Mouse (Mus musculus) MEL (cell line): ENCODE measurements around the gene Pdlim1. TPM values are rescaled to one million over a fixed set of nuclear protein-coding genes. Genes with fewer than 3 reads are reported as not detected.

Experiments
- DNase-seq: peaks from one replicate; pipeline ENCODE4 v3.0.0; 2011; ENCODE audit warnings: low read depth, low spot score
- H3K27ac ChIP-seq: 2 replicates; pipeline ENCODE4 v1.5.1; 2012; ENCODE audit warnings: low read depth, mild to moderate bottlenecking, control low read depth, low read length, moderate library complexity; ENCODE audit not compliant: control insufficient read depth
- H3K27me3 ChIP-seq, 2 experiments: fragments of 150-350 bp in 1 of 2; sonication (generic) in 1 of 2; 2 replicates each; pipeline ENCODE4 v1.6.1; 2012; ENCODE audit warnings: low read length in 2 of 2, mild to moderate bottlenecking in 2 of 2, improper control_type of control experiment in 1 of 2, moderate library complexity in 1 of 2; ENCODE audit not compliant: insufficient read depth in 2 of 2, control insufficient read depth in 1 of 2
- H3K36me3 ChIP-seq, 2 experiments: 2 replicates each; pipeline ENCODE4 v1.6.1; 2012 to 2014; ENCODE audit warnings: low read length in 2 of 2, improper control_type of control experiment in 1 of 2, inconsistent platforms in 1 of 2, mild to moderate bottlenecking in 1 of 2; ENCODE audit not compliant: insufficient read depth in 2 of 2, control insufficient read depth in 1 of 2
- H3K4me1 ChIP-seq, 2 experiments: fragments of 150-350 bp in 1 of 2; sonication (generic) in 1 of 2; 2 replicates each; pipeline ENCODE4 v1.6.1; 2012; ENCODE audit warnings: low read length in 2 of 2, improper control_type of control experiment in 1 of 2, mild to moderate bottlenecking in 1 of 2; ENCODE audit not compliant: insufficient read depth in 2 of 2, control insufficient read depth in 1 of 2
- H3K4me3 ChIP-seq, 2 experiments: fragments of 150-350 bp in 1 of 2; sonication (generic) in 1 of 2; 2 replicates each; pipeline ENCODE4 v1.5.1; 2012; ENCODE audit warnings: low read depth in 2 of 2, low read length in 2 of 2, mild to moderate bottlenecking in 2 of 2, moderate library complexity in 2 of 2, control low read depth in 1 of 2, improper control_type of control experiment in 1 of 2; ENCODE audit not compliant: control insufficient read depth in 1 of 2, insufficient read depth in 1 of 2
- H3K79me2 ChIP-seq: 2 replicates; pipeline ENCODE4 v1.6.1; 2012; ENCODE audit warnings: mild to moderate bottlenecking, low read length, moderate library complexity; ENCODE audit not compliant: control insufficient read depth, poor library complexity, insufficient read depth
- H3K9ac ChIP-seq: 2 replicates; pipeline ENCODE4 v1.6.1; 2012; ENCODE audit warnings: low read depth, mild to moderate bottlenecking, control low read depth, low read length, moderate library complexity; ENCODE audit not compliant: control insufficient read depth, poor library complexity, severe bottlenecking
- H3K9me3 ChIP-seq: fragments of 150-350 bp; sonication (generic); replicated peaks from 2 replicates; pipeline ENCODE4 v1.6.1; 2012; ENCODE audit warnings: mild to moderate bottlenecking, low read length, improper control_type of control experiment, moderate library complexity; ENCODE audit not compliant: insufficient read depth
- CTCF ChIP-seq, 3 experiments: IDR thresholded peaks in 2 of 3; conservative IDR thresholded peaks in 1 of 3; 2 replicates each; pipeline ENCODE4 v1.5.1; 2011 to 2012; ENCODE audit warnings: low read length in 3 of 3, low read depth in 2 of 3, mild to moderate bottlenecking in 2 of 3, improper control_type of control experiment in 1 of 3, inconsistent platforms in 1 of 3, mixed read lengths in 1 of 3, moderate library complexity in 1 of 3; ENCODE audit not compliant: control insufficient read depth in 1 of 3, insufficient read depth in 1 of 3, poor library complexity in 1 of 3, severe bottlenecking in 1 of 3
- E2F4 ChIP-seq: IDR thresholded peaks from 2 replicates; pipeline ENCODE4 v1.6.1; 2011; ENCODE audit warnings: low read depth, low read length, improper control_type of control experiment, borderline replicate concordance
- EP300 ChIP-seq, 2 experiments: IDR thresholded peaks; 2 replicates each; pipeline ENCODE4 v1.6.1; 2011; ENCODE audit warnings: improper control_type of control experiment in 2 of 2, low read length in 2 of 2, low read depth in 1 of 2, mild to moderate bottlenecking in 1 of 2
- GATA1 ChIP-seq: IDR thresholded peaks from 2 replicates; pipeline ENCODE4 v1.6.1; 2011; ENCODE audit warnings: low read depth, low read length, improper control_type of control experiment
- HCFC1 ChIP-seq: IDR thresholded peaks from 2 replicates; pipeline ENCODE4 v1.6.1; 2012; ENCODE audit warnings: low read depth, mild to moderate bottlenecking, inconsistent platforms, low read length, improper control_type of control experiment, moderate library complexity
- JUND ChIP-seq: IDR thresholded peaks from 2 replicates; pipeline ENCODE4 v1.6.1; 2011; ENCODE audit warnings: low read depth, mild to moderate bottlenecking, improper control_type of control experiment, low read length
- KAT2A ChIP-seq: conservative IDR thresholded peaks from 2 replicates; pipeline ENCODE4 v1.6.1; 2012; ENCODE audit warnings: low read depth, low read length, improper control_type of control experiment, inconsistent platforms
- MAFK ChIP-seq: IDR thresholded peaks from 2 replicates; pipeline ENCODE4 v1.6.1; 2011; ENCODE audit warnings: low read depth, mild to moderate bottlenecking, low read length, improper control_type of control experiment, borderline replicate concordance
- MYC ChIP-seq: IDR thresholded peaks from 2 replicates; pipeline ENCODE4 v1.6.1; 2011; ENCODE audit warnings: low read depth, mild to moderate bottlenecking, low read length, improper control_type of control experiment, moderate library complexity
- NRF1 ChIP-seq: IDR thresholded peaks from 2 replicates; pipeline ENCODE4 v1.6.1; 2014; ENCODE audit warnings: low read depth, mild to moderate bottlenecking, inconsistent platforms, low read length, improper control_type of control experiment, moderate library complexity; ENCODE audit not compliant: poor library complexity, insufficient read depth, severe bottlenecking
- POLR2AphosphoS2 ChIP-seq: IDR thresholded peaks from 2 replicates; pipeline ENCODE4 v1.6.1; 2011; ENCODE audit warnings: low read length, improper control_type of control experiment
- RCOR1 ChIP-seq: IDR thresholded peaks from 2 replicates; pipeline ENCODE4 v1.6.1; 2012; ENCODE audit warnings: low read depth, mild to moderate bottlenecking, inconsistent platforms, low read length, improper control_type of control experiment
- SMC3 ChIP-seq: IDR thresholded peaks from 2 replicates; pipeline ENCODE4 v1.6.1; 2011; ENCODE audit warnings: low read depth, low read length, improper control_type of control experiment
- TAL1 ChIP-seq: IDR thresholded peaks from 2 replicates; pipeline ENCODE4 v1.6.1; 2012; ENCODE audit warnings: mild to moderate bottlenecking, inconsistent platforms, low read length, moderate library complexity, mixed read lengths
- TBP ChIP-seq: IDR thresholded peaks from 2 replicates; pipeline ENCODE4 v1.8.0; 2011; ENCODE audit warnings: low read depth, low read length, improper control_type of control experiment
- TCF12 ChIP-seq: IDR thresholded peaks from 2 replicates; pipeline ENCODE4 v1.6.1; 2014; ENCODE audit warnings: low read depth, mild to moderate bottlenecking, inconsistent platforms, low read length, improper control_type of control experiment, moderate library complexity
- UBTF ChIP-seq: IDR thresholded peaks from 2 replicates; pipeline ENCODE4 v1.6.1; 2012; ENCODE audit warnings: low read depth, mild to moderate bottlenecking, inconsistent platforms, low read length, improper control_type of control experiment, moderate library complexity, borderline replicate concordance; ENCODE audit not compliant: insufficient read depth
- USF1 ChIP-seq: IDR thresholded peaks from 2 replicates; pipeline ENCODE4 v1.6.1; 2014; ENCODE audit warnings: low read depth, mild to moderate bottlenecking, inconsistent platforms, low read length, improper control_type of control experiment, moderate library complexity
- ZKSCAN1 ChIP-seq: IDR thresholded peaks from 2 replicates; pipeline ENCODE4 v1.6.1; 2012; ENCODE audit warnings: low read depth, mild to moderate bottlenecking, inconsistent platforms, low read length, improper control_type of control experiment, moderate library complexity
- ZMIZ1 ChIP-seq: IDR thresholded peaks from 2 replicates; pipeline ENCODE4 v1.6.1; 2012; ENCODE audit warnings: low read depth, mild to moderate bottlenecking, inconsistent platforms, low read length, improper control_type of control experiment, moderate library complexity
- ZNF384 ChIP-seq: IDR thresholded peaks from 2 replicates; pipeline ENCODE4 v1.6.1; 2012; ENCODE audit warnings: low read depth, mild to moderate bottlenecking, inconsistent platforms, low read length, improper control_type of control experiment
- polyA plus RNA-seq, 2 experiments: library from polyadenylated mRNA; stranded (reverse) in 1 of 2; unstranded in 1 of 2; fragments of >175 nt in 1 of 2; fragments of >200 nt in 1 of 2; gene quantifications; 2 replicates each; pipeline versions ENCODE4 v1.2.1 to v1.2.4; 2012; ENCODE audit warnings: low replicate concordance in 2 of 2, low read depth in 1 of 2; ENCODE audit not compliant: insufficient read length in 2 of 2, insufficient read depth in 1 of 2, missing spikeins in 1 of 2
- total RNA-seq: library from RNA; depleted of rRNA; stranded (reverse); fragments of 300-350 nt; gene quantifications from 2 replicates; pipeline ENCODE4 v1.2.3, GENCODE M21; 2012

Gene Pdlim1
- total and polyA plus RNA-seq, 3 experiments: not detected

GRCm38 (mm10) chr19:40298574-40298973, 26.9 kb upstream of the Pdlim1 start:
- no peak for TF ChIP-seq GATA1
- TF ChIP-seq ZKSCAN1: no peak
- TF ChIP-seq HCFC1: no peak
- no peak for TF ChIP-seq USF1
- no peak for TF ChIP-seq NRF1
- no peak for TF ChIP-seq E2F4
- TF ChIP-seq RCOR1: no peak
- no peak for TF ChIP-seq EP300 (IDR thresholded peaks at IDR 0.05; ENCODE audit: low read depth in 1 of 2, low read length in 2 of 2)
- TF ChIP-seq MAFK: no peak
- no peak for TF ChIP-seq UBTF
- TF ChIP-seq TCF12: no peak
- no peak for TF ChIP-seq TBP
- no peak for TF ChIP-seq KAT2A
- no peak for TF ChIP-seq SMC3
- TF ChIP-seq TAL1: no peak
- H3K36me3 ChIP-seq: no peaks in the 10 kb centered on the region
- H3K27me3 ChIP-seq: no peaks in the 10 kb centered on the region
- H3K79me2 ChIP-seq: no peaks in the 10 kb centered on the region
- DNase-seq: no peak
- no peak overlapping the region for H3K4me3 ChIP-seq
- H3K9ac ChIP-seq: no peak overlapping the region
- no peaks in the 10 kb centered on the region for H3K4me1 ChIP-seq
- no peaks in the 10 kb centered on the region for H3K9me3 ChIP-seq
- H3K27ac ChIP-seq: no peak overlapping the region

GRCm38 (mm10) chr19:40297798-40298144, 26.1 kb upstream of the Pdlim1 start:
- H3K27ac ChIP-seq: no peak overlapping the region
- no peaks in the 10 kb centered on the region for H3K79me2 ChIP-seq
- no peak overlapping the region for H3K9ac ChIP-seq
- no peak for DNase-seq
- no peaks in the 10 kb centered on the region for H3K36me3 ChIP-seq
- H3K4me1 ChIP-seq: no peaks in the 10 kb centered on the region
- no peaks in the 10 kb centered on the region for H3K27me3 ChIP-seq
- H3K4me3 ChIP-seq: no peak overlapping the region
- H3K9me3 ChIP-seq: no peaks in the 10 kb centered on the region
- TF ChIP-seq ZNF384 (no peak), JUND (no peak), UBTF (no peak), ZMIZ1 (no peak), CTCF (IDR thresholded peaks at IDR 0.05 in 2 of 3, conservative IDR thresholded peaks at IDR 0.05 in 1 of 3; ENCODE audit: control insufficient read depth in 1 of 3, insufficient read depth in 1 of 3, low read depth in 2 of 3, low read length in 3 of 3, poor library complexity in 1 of 3, severe bottlenecking in 1 of 3) (no peak), ZKSCAN1 (no peak), POLR2AphosphoS2 (no peak), MYC (no peak), KAT2A (no peak)
